Mouse (Mus musculus) ES-E14 (cell line): ENCODE results near the gene Ccnb1. TPM values are rescaled to one million over a fixed set of nuclear protein-coding genes. Genes with fewer than 3 reads are reported as not detected.

Experiments
- DNase-seq: peaks from one replicate; pipeline ENCODE4 v3.0.0-alpha.2; 2013; ENCODE audit warnings: low read depth, low spot score
- H3K27ac ChIP-seq: 2 replicates; pipeline ENCODE4 v1.5.1; 2012; ENCODE audit warnings: low read depth, mild to moderate bottlenecking, low read length, moderate library complexity, mixed read lengths; ENCODE audit not compliant: poor library complexity, insufficient read depth, severe bottlenecking
- H3K36me3 ChIP-seq: 2 replicates; pipeline ENCODE4 v1.6.1; 2012; ENCODE audit warnings: mild to moderate bottlenecking, low read length, moderate library complexity, mixed read lengths; ENCODE audit not compliant: control insufficient read depth, poor library complexity, insufficient read depth, severe bottlenecking
- H3K4me1 ChIP-seq, 2 experiments: fragments of 150-350 bp in 1 of 2; sonication (generic) in 1 of 2; 2 replicates each; pipeline ENCODE4 v1.6.1; 2012; ENCODE audit warnings: low read length in 2 of 2, mild to moderate bottlenecking in 1 of 2, mixed read lengths in 1 of 2; ENCODE audit not compliant: control insufficient read depth in 2 of 2, insufficient read depth in 2 of 2, poor library complexity in 1 of 2
- H3K4me3 ChIP-seq, 2 experiments: fragments of 150-350 bp in 1 of 2; sonication (generic) in 1 of 2; 2 replicates each; pipeline ENCODE4 v1.5.1; 2012; ENCODE audit warnings: low read length in 2 of 2, low read depth in 1 of 2, mild to moderate bottlenecking in 1 of 2, mixed read lengths in 1 of 2; ENCODE audit not compliant: insufficient read depth in 1 of 2, poor library complexity in 1 of 2, severe bottlenecking in 1 of 2
- H3K9ac ChIP-seq: 2 replicates; pipeline ENCODE4 v1.6.1; 2012; ENCODE audit warnings: low read depth, mild to moderate bottlenecking, low read length, mixed read lengths; ENCODE audit not compliant: poor library complexity, insufficient read depth, severe bottlenecking
- H3K9me3 ChIP-seq: fragments of 150-350 bp; sonication (generic); 2 replicates; pipeline ENCODE4 v1.6.1; 2012; ENCODE audit warnings: low read depth, mild to moderate bottlenecking, low read length; ENCODE audit not compliant: control insufficient read depth, insufficient read depth
- CHD2 ChIP-seq: IDR thresholded peaks from 2 replicates; pipeline ENCODE4 v1.6.1; 2014; ENCODE audit warnings: mild to moderate bottlenecking, low read depth, low read length, inconsistent platforms
- HCFC1 ChIP-seq: IDR thresholded peaks from 2 replicates; pipeline ENCODE4 v1.6.1; 2012; ENCODE audit warnings: low read length, inconsistent platforms, borderline replicate concordance; ENCODE audit not compliant: insufficient read depth
- MAFK ChIP-seq: IDR thresholded peaks from 2 replicates; pipeline ENCODE4 v1.6.1; 2014; ENCODE audit warnings: mild to moderate bottlenecking, low read depth, low read length, inconsistent platforms; ENCODE audit not compliant: insufficient read depth
- ZC3H11A ChIP-seq: IDR thresholded peaks from 2 replicates; pipeline ENCODE4 v1.6.1; 2012; ENCODE audit warnings: low read depth, mild to moderate bottlenecking, inconsistent platforms, low read length, borderline replicate concordance
- ZNF384 ChIP-seq: IDR thresholded peaks from 2 replicates; pipeline ENCODE4 v1.6.1; 2012; ENCODE audit warnings: low read depth, low read length, inconsistent platforms
- in situ Hi-C, 2 experiments: fragments of 600-800 bp; cut with MboI; formaldehyde crosslinking; loops; one replicate each; pipeline ENCODE4 v1.15.1; 2025; ENCODE audit warnings: low sequenced_read_pairs in 2 of 2, inconsistent platforms in 1 of 2; ENCODE audit not compliant: unreplicated experiment in 2 of 2
- total RNA-seq: library from RNA; depleted of rRNA; stranded (reverse); fragments of 300-350 nt; gene quantifications from 2 replicates; pipeline ENCODE4 v1.2.3, GENCODE M21; 2012

The Ccnb1 gene
- total RNA-seq, 1 experiment = 410 TPM

- Histone ChIP-seq H3K4me1 (no peaks in the 10 kb centered on the region), H3K4me3 (no peak overlapping the region), H3K9ac (no peak overlapping the region), H3K9me3 (no peaks in the 10 kb centered on the region; the same call in 1 of the 2 replicates), H3K36me3 (peaks cover 12% of the 10 kb centered on the region), H3K27ac (no peak overlapping the region)
- no peak for TF ChIP-seq CHD2
- no peak for TF ChIP-seq ZC3H11A
- TF ChIP-seq MAFK = no peak
- TF ChIP-seq HCFC1 = no peak
- TF ChIP-seq ZNF384 = no peak
- in situ Hi-C loops = loop anchor here in 1 of 2 experiments (25.0 kb wide), 1 partner anchor 737 kb away; no protein-coding TSS in a partner anchor
- no peak for DNase-seq
Observed at GRCm38 (mm10) chr13:100824306-100824705, 37.9 kb upstream of the Ccnb1 start.

GRCm38 (mm10) chr13:100823863-100824262 lies 37.5 kb upstream of the Ccnb1 start:
- no peak for TF ChIP-seq HCFC1
- in situ Hi-C loops = loop anchor here in 1 of 2 experiments (25.0 kb wide), 1 partner anchor 737 kb away; no protein-coding TSS in a partner anchor
- Histone ChIP-seq H3K36me3 (peaks cover 15% of the 10 kb centered on the region), H3K9me3 (no peaks in the 10 kb centered on the region; the same call in 1 of the 2 replicates), H3K4me3 (no peak overlapping the region), H3K9ac (no peak overlapping the region), H3K4me1 (no peaks in the 10 kb centered on the region), H3K27ac (no peak overlapping the region)
- no peak for DNase-seq

- in situ Hi-C loops = loop anchor here in 1 of 2 experiments (25.0 kb wide), 1 partner anchor 727 kb away; no protein-coding TSS in a partner anchor
- no peak overlapping the region for H3K4me3 ChIP-seq
- H3K9me3 ChIP-seq = no peaks in the 10 kb centered on the region
- no peak overlapping the region for H3K27ac ChIP-seq
- H3K36me3 ChIP-seq = peaks cover 20% of the 10 kb centered on the region
- no peak overlapping the region for H3K9ac ChIP-seq
- H3K4me1 ChIP-seq = no peaks in the 10 kb centered on the region
- no peak for DNase-seq
- no peak for TF ChIP-seq CHD2
- TF ChIP-seq MAFK = no peak
- no peak for TF ChIP-seq ZC3H11A
- no peak for TF ChIP-seq ZNF384
- TF ChIP-seq HCFC1 = no peak
Observed at GRCm38 (mm10) chr13:100814451-100814850, 28.1 kb upstream of the Ccnb1 start.

GRCm38 (mm10) chr13:100805776-100806175 lies 19.4 kb upstream of the Ccnb1 start:
- no peaks in the 10 kb centered on the region for H3K9me3 ChIP-seq
- H3K9ac ChIP-seq = no peak overlapping the region
- in situ Hi-C loops = loop anchor here in 1 of 2 experiments (25.0 kb wide), 1 partner anchor 718 kb away; no protein-coding TSS in a partner anchor
- H3K4me1 ChIP-seq = no peaks in the 10 kb centered on the region
- H3K27ac ChIP-seq = no peak overlapping the region
- no peak for TF ChIP-seq ZC3H11A
- no peak for TF ChIP-seq ZNF384
- no peak for TF ChIP-seq MAFK
- TF ChIP-seq HCFC1 = no peak
- no peak for TF ChIP-seq CHD2
- no peak overlapping the region for H3K4me3 ChIP-seq
- H3K36me3 ChIP-seq = peaks cover 24% of the 10 kb centered on the region
- no peak for DNase-seq

- H3K36me3 ChIP-seq = peaks cover 3% of the 10 kb centered on the region
- no peak for DNase-seq
- in situ Hi-C loops = no loop called here
- no peaks in the 10 kb centered on the region for H3K9me3 ChIP-seq
- H3K27ac ChIP-seq = no peak overlapping the region
- no peak overlapping the region for H3K4me3 ChIP-seq
- no peak overlapping the region for H3K9ac ChIP-seq
- TF ChIP-seq ZNF384 (no peak), HCFC1 (no peak), MAFK (no peak), CHD2 (no peak), ZC3H11A (no peak)
- no peaks in the 10 kb centered on the region for H3K4me1 ChIP-seq
Observed at GRCm38 (mm10) chr13:100797171-100797570, 10.8 kb upstream of the Ccnb1 start.
